Mouse (Mus musculus) midbrain, embryonic 12.5 days (tissue): ENCODE results near the gene Syt2. TPM values are rescaled to one million over a fixed set of nuclear protein-coding genes. Genes with fewer than 3 reads are reported as not detected.

Experiments used
- microRNA-seq: library from miRNA; unstranded; fragments of <30 nt; microRNA quantifications from one replicate; pipeline ENCODE4, GENCODE M21; 2017
- polyA plus RNA-seq: library from polyadenylated mRNA; unstranded; fragments of >200 nt; fragmentation: Nextera tagmentation; extraction: Ambion mirVana; gene quantifications from 2 replicates; pipeline ENCODE4 v1.2.1, GENCODE M21; 2016

The Syt2 gene
- polyA plus RNA-seq, 1 experiment from 2014 or later: 2.7 TPM

Small RNA genes lying within 50 kb of the gene (microRNA-seq; reads per million reads assigned to microRNA genes)
- gene Gm22232: not detected

Other genes starting within 250 kb of the Syt2 start
- 20.7 and 26.4 TPM in 2 replicates for gene Cyb5r1, start 241.1 kb upstream of the Syt2 start, polyA plus RNA-seq
- 68.5 and 72.1 TPM in 2 replicates for gene Adipor1, start 231.3 kb upstream of the Syt2 start, polyA plus RNA-seq
- gene Klhl12, start 191.1 kb upstream of the Syt2 start, polyA plus RNA-seq: 31.3 and 32.7 TPM in 2 replicates
- gene Rabif, start 152.0 kb upstream of the Syt2 start, polyA plus RNA-seq: 42.6 and 45.6 TPM in 2 replicates
- not detected in 2 replicates for gene Mgat4e, start 97.0 kb upstream of the Syt2 start, polyA plus RNA-seq
- gene Kdm5b, start 86.5 kb upstream of the Syt2 start, polyA plus RNA-seq: 102 and 111 TPM in 2 replicates